Mouse (Mus musculus): Measurements from ENCODE around the gene Ostm1.

Ostm1 gene

DNA sequence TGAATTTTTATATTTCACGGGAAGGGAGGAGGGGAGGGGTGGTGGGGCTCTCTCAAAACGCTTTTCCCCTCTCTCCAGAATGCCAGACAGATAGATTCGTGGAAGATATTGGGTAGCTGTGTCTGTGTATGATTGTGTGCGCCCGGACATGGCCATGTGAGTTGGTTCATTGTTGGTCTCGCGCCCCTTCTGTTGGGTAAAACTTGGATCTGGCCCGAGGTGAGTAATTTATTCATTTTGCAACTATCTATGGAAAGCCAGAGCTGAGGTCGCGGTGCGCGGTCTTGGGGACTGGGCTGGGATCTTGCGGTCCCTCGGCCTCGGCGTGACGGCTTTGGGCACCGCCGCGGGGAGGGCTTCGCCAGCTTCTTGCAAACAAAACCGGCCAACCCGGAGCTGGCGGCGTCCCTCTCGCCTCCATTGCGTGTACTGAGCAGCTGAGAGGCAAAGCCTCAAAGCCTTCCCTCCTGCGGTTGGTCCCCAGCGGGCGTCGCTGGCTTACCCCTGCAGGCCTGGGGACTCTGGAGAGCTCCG, 347 bp downstream of the Ostm1 start:
- DNase-seq: peak; percentile 33

DNA sequence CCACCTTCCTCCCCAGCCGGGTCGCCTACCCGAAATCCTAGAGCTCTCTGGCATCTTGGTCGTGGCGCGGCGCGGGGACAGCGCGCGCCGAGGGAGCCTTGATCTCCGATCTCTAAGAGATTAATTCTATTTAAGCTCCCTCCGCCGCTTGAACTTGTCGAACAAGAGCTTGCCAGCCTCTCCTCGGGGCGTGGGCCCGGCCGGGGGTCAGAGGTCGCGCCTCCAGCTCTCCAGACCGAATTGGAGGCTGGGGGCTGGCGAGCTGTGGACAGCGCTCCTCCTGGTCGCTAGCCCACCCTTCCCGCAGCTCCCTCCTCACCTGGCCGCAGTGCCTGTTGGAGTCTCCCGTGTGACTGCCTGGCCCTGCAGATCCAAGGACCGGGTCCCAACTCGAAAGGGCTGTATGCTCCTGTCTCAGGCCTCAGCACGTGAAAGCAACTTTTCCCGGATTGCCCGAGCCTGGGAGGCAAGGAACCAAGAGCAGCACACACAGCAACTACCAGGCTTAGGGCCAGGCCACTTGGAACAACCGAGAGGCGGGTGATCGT, 888 bp downstream of the Ostm1 start:
- DNase-seq: peak; percentile 17

GRCm38 (mm10) chr10:42585156-42585555, 1.5 kb downstream of the Ostm1 start:
- no peak for DNase-seq

DNA sequence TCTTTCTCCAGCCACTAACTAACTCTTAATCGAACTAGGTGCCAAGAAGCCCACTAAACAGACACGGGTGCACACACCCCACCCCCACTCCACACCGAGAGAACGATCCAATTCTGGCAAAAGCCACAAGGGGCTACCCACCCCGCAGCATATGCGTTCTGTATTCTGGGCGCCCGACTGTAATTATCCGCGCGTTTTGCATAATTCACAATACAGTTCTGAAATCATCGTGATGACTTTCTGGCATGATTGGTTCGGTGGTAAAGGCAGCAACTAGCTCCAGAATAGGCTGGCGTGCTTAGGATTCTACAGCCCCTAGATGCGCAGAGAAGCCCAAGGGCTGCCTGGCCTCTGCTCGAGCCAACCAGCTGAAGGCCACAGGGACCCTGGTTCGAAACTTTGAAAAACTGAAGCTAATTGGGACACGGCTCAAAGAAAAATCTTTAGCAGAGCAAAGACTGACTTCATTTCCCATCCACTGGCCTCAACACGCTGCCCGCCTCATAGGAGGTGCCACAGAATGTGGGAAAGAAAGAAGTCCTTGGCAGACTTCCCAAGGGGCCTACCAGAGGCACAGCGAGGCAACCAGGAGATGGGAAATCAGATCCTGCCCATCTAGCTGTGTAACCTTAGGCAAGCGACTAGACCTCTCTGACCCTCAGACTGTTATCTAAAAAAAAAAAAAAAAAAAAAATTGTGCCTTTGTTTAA, 2.1 kb downstream of the Ostm1 start:
- DNase-seq: no peak

- DNase-seq: no peak
Observed at GRCm38 (mm10) chr10:42587961-42588750, 4.5 kb downstream of the Ostm1 start.

DNA sequence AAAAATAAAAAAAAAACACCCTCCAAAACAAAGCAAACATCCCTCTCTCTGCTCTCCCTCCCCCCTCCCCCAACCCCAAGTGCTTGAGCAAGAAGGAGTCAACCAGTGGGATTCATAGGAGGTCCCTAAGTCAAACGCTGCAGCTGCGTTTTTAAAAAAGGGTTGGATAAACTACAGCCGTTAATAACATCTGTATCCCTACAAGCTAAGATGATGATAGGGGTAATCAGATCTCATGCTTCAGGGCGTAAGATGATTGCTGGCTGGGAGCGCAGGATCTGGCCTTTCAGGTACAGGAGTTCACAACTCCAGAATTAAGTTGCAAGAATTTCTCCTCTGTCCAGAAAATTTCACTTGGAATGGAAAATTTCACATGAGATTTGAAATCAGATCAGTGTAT, 5.9 kb downstream of the Ostm1 start:
- DNase-seq: no peak

DNA sequence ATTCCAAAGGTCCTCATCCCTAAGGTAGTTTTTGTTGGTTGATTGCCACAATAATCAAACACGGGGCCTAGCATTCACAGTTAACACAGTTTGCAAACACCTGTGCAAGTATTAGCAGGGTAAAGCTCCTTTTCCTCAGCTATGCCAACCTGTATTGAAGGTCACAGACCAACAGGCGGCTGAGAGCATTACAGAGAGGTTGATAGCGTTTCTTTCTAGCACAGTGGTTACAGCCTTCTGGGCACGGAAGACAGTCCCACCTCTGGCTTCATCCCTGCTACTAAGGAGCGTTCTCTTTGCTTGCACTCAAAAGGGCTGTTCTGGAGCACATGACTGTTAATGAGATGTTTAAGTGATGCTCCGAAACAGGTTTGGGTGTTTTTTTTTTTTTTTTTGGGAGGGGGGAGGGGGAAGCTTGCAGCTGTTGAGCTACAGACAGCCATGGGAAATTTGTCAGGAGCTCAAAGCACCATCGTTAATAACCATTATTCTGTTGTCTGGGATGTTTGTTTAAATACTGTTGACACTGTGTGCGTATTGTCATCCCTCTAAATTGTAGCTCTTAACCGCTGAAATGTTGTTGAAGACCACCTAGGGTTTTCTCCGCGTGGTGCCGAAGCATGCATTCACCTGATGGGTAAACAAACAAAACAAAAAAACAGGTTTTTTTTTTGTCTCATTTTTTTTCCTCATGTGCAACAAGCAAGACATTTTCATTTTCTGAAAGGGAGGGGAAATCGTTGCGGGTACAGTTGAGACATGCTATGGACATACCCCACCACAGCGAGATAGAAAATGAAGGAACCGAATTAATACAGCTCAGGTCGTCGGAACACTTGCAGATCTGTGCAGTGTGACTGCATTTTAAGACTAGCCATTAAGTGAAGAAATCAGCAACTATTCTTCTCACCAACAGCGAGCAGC, 6.9 kb downstream of the Ostm1 start:
- DNase-seq: no peak

- no peak for DNase-seq
Observed at GRCm38 (mm10) chr10:42591185-42591992, 7.8 kb downstream of the Ostm1 start.

GRCm38 (mm10) chr10:42591993-42592686, 8.5 kb downstream of the Ostm1 start:
- DNase-seq: no peak

- DNase-seq: no peak
Observed at GRCm38 (mm10) chr10:42593201-42593600, 9.6 kb downstream of the Ostm1 start.

- DNase-seq: no peak
Observed at GRCm38 (mm10) chr10:42598615-42599014, 15.0 kb downstream of the Ostm1 start.

DNA sequence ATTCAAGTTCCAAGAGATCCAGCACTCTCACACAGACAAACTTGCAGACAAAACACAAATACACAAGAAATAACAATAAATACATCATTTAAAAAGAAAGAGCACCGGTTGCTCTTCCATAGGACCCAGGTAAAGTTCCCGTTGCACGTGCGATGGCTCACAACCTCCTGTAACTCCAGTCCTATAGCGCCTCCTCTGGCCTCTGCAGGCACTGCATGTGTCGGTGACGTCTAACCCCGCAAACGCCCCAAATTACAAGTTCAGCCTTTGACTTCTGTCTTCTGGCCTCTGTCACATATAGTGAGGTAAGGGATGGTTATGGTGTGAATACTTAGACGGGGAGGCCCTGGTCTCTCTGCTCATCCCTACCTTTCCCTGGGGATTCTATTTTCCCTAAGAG, 17.9 kb downstream of the Ostm1 start:
- no peak for DNase-seq

DNA sequence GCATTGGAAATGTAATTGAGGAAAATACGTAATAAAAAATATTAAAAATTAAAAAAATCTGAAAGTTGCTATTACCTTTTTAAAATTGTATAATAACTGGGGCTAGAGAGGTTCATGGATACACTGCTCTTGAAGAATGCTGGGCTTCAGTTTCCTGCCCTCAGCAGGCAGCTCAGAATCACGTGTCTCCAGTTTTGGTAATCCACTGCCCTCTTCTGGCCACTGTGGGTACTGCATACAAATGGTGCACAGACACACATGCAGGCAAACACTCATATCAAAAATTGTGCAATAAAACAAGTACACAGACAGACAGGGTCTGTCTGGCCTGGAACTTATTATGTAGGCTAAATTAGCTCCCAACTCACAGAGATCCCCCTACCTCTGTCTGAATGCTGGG, 21.3 kb downstream of the Ostm1 start:
- DNase-seq: no peak

DNA sequence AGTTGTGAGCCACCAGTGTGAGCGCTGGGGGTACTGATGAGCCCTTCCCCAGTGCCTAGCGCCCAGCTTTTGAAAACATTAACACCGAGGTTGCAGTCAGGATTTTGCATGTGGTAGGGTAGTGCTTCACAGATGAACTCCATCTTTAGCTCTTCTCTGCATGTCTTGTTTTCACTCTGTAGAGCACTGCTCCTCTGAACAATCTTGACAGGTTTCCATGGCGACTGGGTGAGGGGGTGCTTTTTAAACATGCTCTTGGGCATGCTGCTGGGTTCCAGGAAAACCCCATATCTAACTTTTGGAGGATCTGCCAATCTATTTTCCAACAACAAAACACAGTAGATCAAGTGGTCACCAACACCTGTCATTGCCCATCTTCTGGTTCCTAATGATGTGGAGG, 23.1 kb downstream of the Ostm1 start:
- DNase-seq: no peak

DNA sequence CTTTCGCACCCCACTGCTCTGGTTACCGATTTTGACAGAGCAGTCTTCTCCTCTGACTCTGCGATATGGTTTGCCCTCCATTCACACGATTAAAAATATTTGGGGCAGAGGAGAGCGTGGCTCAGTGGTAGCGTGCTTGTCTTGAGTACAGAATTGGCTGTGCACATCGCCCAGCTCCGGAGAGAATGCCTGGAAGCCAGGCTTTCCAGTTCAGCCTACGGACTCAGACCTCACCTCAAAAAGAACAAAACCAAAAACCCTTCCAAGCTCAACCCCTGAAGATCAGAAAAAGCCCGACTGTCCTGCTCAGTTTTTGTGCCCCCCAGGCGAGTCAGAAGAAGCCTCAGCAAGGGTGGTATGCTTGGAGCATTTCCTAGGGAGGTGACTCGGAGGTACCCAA, 29.5 kb downstream of the Ostm1 start:
- no peak for DNase-seq

DNA sequence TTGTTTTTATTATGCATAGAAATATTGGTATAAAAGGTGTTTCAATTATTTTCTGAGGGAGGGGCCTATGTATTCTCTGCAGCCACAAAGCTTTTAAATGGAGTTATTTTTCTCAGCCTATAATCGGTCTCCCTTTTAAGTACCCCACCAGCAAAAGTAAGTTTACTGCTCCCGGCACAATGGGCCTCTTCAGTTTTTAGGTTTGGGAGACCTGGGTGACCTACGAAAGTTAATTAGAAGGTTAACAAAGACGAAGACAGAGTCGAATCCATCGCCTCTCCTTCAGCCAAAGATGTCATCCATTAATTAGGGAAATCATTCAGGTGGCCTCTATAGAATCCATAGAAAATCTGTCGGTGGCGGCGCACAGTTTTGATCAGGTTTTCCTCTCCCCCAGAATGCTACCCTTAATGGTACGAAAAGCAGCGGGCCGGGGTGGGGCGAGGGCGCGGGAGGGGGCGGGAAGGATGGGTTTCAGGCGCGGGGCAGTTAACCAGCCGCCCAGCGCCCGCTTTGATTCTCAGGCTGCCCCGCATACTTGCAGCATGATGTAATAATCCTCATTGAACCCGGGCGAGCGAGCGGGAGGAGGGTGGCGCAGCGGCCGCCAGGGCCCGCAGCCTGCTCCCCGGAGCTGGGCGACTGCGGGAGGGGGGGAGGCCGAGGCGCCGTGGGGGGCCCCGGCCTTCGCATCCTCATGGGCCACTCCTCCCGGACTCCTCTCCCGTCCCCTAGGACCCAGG, 30.2 kb downstream of the Ostm1 start:
- no peak for DNase-seq

DNA sequence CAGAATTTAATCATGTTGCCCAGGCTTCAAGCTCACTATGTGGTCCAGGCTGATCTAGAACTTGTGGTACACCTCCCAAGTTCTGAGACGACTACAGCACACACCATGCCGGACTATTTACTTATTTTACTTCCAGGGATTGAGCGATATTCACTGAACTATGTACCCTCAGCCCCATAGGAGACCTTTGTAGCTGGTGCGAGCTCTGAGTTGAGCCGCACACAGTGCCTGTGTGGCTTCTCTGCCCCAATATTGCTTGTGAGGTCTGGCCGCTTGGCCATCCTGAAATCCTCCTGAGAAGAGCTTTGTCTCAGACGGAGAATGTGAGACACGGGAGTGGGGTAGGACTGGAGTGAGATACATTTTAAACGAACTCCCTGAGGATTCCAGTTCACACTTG, 31.1 kb downstream of the Ostm1 start:
- no peak for DNase-seq

- DNase-seq: no peak
Observed at GRCm38 (mm10) chr10:42618291-42618690, 34.7 kb downstream of the Ostm1 start.

GRCm38 (mm10) chr10:42625907-42626306, 42.3 kb downstream of the Ostm1 start:
- no peak for DNase-seq

DNA sequence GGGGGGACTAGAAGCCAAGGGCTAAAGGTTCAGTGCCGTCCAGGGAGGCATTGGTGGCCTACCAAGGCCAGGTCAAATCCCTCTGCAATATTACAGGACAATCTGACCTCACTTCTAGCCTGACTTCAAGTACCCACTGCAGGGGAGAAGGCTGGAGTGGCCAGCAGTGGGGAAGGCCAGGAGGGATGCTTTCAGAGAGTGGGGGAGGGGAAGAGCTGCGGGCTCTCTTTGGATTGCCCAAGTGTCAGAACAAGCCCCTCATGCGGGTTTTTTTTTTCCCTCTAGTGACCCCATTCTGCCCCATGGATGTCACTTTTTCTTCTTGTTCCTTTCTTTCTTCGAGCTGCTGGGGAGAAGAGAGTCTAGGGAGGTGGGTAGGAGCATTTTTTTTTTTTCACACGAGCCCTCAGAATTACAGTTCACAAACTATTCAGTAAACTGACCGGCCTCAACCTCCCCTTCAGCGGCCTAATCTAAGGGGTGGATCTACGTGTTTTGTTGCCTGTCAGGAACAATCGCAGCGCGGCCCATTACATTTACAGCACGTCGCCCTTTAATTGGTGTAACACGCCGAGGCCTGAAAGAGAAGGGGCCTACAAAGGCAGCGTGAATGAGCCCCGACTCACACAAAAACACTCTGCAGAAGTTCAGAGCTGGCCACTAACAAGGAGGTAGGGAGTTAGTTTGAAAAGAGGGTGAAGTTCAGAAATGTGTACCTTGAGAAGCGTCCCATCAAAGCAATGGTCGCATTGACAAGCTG, 47.2 kb downstream of the Ostm1 start:
- DNase-seq: no peak

All from right cerebral cortex, postnatal 25 days (tissue).